Mouse (Mus musculus): ENCODE measurements around the gene Ssc4d. TPM values are rescaled to one million over a fixed set of nuclear protein-coding genes. Genes with fewer than 3 reads are reported as not detected.

The Ssc4d gene
- total and polyA plus RNA-seq, 3 experiments = 1.9 to 2.9 (median 2.0) TPM

- peak overlapping the region; percentile 83 for H3K4me2 ChIP-seq (ENCODE audit: insufficient read depth, low read depth, poor library complexity, severe bottlenecking)
- peak; percentile 99 for DNase-seq (ENCODE audit: extremely low read depth)
- peak overlapping the region; percentile 91 for H3K9ac ChIP-seq (ENCODE audit: insufficient read depth, low read depth)
- H3K79me2 ChIP-seq (replicated peaks; ENCODE audit: control insufficient read depth, extremely low read depth, insufficient read depth, poor library complexity, severe bottlenecking) = no peaks in the 10 kb centered on the region
- dilution Hi-C loops (cut with MboI; ENCODE audit: extremely low pct_ligation_motif_present, extremely low pct_unique_long_range_greater_than_20kb, low sequenced_read_pairs) = no loop called here
- H3K4me3 ChIP-seq (replicated peaks in 1 of 3; ENCODE audit: low read depth in 2 of 3, low read length in 2 of 3, poor library complexity in 1 of 3) = peak overlapping the region; percentile 54 to 71 (median 57)
- H3K27me3 ChIP-seq (replicated peaks) = no peaks in the 10 kb centered on the region
- TF ChIP-seq ZKSCAN1 (IDR thresholded peaks at IDR 0.05; ENCODE audit: borderline replicate concordance, low read depth, low read length) (no peak), MAX (IDR thresholded peaks at IDR 0.05; ENCODE audit: low read length) (peak; percentile 72; the same call in 1 of the 2 replicates), POLR2AphosphoS2 (IDR thresholded peaks at IDR 0.05; ENCODE audit: low read depth, low read length) (peak; percentile 47; the same call in 1 of the 2 replicates), GABPA (IDR thresholded peaks at IDR 0.05; ENCODE audit: insufficient replicate concordance, low read depth, low read length) (no peak; the same call in 1 of the 2 replicates), CTCF (conservative IDR thresholded peaks at IDR 0.05 in 1 of 2, IDR thresholded peaks at IDR 0.05 in 1 of 2; ENCODE audit: low read depth in 2 of 2, low read length in 2 of 2) (no peak), IRF4 (IDR thresholded peaks at IDR 0.05; ENCODE audit: low read depth, low read length) (peak; percentile 25; the same call in 1 of the 2 replicates), NRF1 (IDR thresholded peaks at IDR 0.05; ENCODE audit: low read depth, low read length) (0 out of 2 replicates have a peak, but pooled peaks have one; percentile 16), USF2 (conservative IDR thresholded peaks at IDR 0.05; ENCODE audit: low read depth, low read length) (no peak; the same call in 1 of the 2 replicates), MXI1 (IDR thresholded peaks at IDR 0.05; ENCODE audit: low read depth, low read length) (peak; percentile 37; the same call in 1 of the 2 replicates), TBP (conservative IDR thresholded peaks at IDR 0.05; ENCODE audit: low read depth, low read length) (peak; percentile 78; the same call in 1 of the 2 replicates), JUND (conservative IDR thresholded peaks at IDR 0.05; ENCODE audit: low read depth, low read length) (no peak; the same call in 1 of the 2 replicates), POLR2A (IDR thresholded peaks at IDR 0.05; ENCODE audit: low read depth, low read length) (peak; percentile 89), HCFC1 (IDR thresholded peaks at IDR 0.05; ENCODE audit: low read depth, low read length) (peak; percentile 70), CHD1 (IDR thresholded peaks at IDR 0.05; ENCODE audit: low read depth, low read length) (no peak), RAD21 (IDR thresholded peaks at IDR 0.05; ENCODE audit: low read depth, low read length) (no peak), NELFE (IDR thresholded peaks at IDR 0.05; ENCODE audit: low read depth, low read length) (peak; percentile 65), TCF12 (IDR thresholded peaks at IDR 0.05; ENCODE audit: low read depth, low read length) (peak; percentile 47; the same call in 1 of the 2 replicates), MAFK (IDR thresholded peaks at IDR 0.05; ENCODE audit: insufficient replicate concordance, low read length) (peak; percentile 88), ETS1 (conservative IDR thresholded peaks at IDR 0.05; ENCODE audit: low read depth, low read length) (peak; percentile 53; the same call in 1 of the 2 replicates), ELF1 (IDR thresholded peaks at IDR 0.05; ENCODE audit: low read depth, low read length) (peak; percentile 84), RCOR1 (conservative IDR thresholded peaks at IDR 0.05; ENCODE audit: low read depth, low read length) (no peak), KAT2A (IDR thresholded peaks at IDR 0.05; ENCODE audit: insufficient replicate concordance, low read length) (no peak), E2F4 (IDR thresholded peaks at IDR 0.05; ENCODE audit: insufficient replicate concordance, low read depth, low read length) (peak; percentile 64; the same call in 1 of the 2 replicates), SMC3 (IDR thresholded peaks at IDR 0.05; ENCODE audit: low read depth, low read length) (no peak), ZNF384 (IDR thresholded peaks at IDR 0.05; ENCODE audit: low read depth, low read length) (peak; percentile 96), BHLHE40 (IDR thresholded peaks at IDR 0.05; ENCODE audit: low read depth, low read length) (peak; percentile 37; the same call in 1 of the 2 replicates), ZMIZ1 (IDR thresholded peaks at IDR 0.05; ENCODE audit: low read depth, low read length) (peak; percentile 64; the same call in 1 of the 2 replicates), UBTF (IDR thresholded peaks at IDR 0.05; ENCODE audit: low read depth, low read length) (no peak)
- no peaks in the 10 kb centered on the region for H3K9me3 ChIP-seq (replicated peaks; ENCODE audit: low read length)
- peak overlapping the region; percentile 24; the same call in 1 of the 2 replicates for H3K27ac ChIP-seq (ENCODE audit: insufficient read depth, low read depth)
- H3K4me1 ChIP-seq (ENCODE audit: control insufficient read depth in 1 of 2, insufficient read depth in 2 of 2) = peaks cover 18 to 38% of the 10 kb centered on the region in 2 experiments
- in situ Hi-C loops (cut with MboI; ENCODE audit: low pct_ligation_motif_present, low pct_unique_long_range_greater_than_20kb, low sequenced_read_pairs) = no loop called here
- peaks cover 0 to 7% of the 10 kb centered on the region in 2 experiments for H3K36me3 ChIP-seq (replicated peaks in 1 of 2; ENCODE audit: control insufficient read depth in 1 of 2, insufficient read depth in 1 of 2, low read length in 1 of 2)
These were observed 16.9 kb downstream of the Ssc4d start for GRCm38 (mm10) chr5:135957207-135957974.
